Mouse (Mus musculus) stomach, postnatal 0 days (tissue): Measurements from ENCODE around the gene S100z. TPM values are rescaled to one million over a fixed set of nuclear protein-coding genes. Genes with fewer than 3 reads are reported as not detected.

ENCODE experiments used
- ATAC-seq: fragments of 200-750 bp; cut with Nextera tagmentation; 2 replicates; pipeline ENCODE4 v1.8.0; 2017; ENCODE audit not compliant: low FRiP score, low TSS enrichment
- DNase-seq: peaks from one replicate; pipeline ENCODE4 v3.0.0-alpha.2; 2016; ENCODE audit warnings: low spot score
- H3K27ac ChIP-seq: fragments of 300-500 bp; sonication (generic); replicated peaks from 2 replicates; pipeline ENCODE4 v1.5.1; 2014; ENCODE audit warnings: mild to moderate bottlenecking, control low read depth
- H3K27me3 ChIP-seq: fragments of 300-500 bp; sonication (generic); 2 replicates; pipeline ENCODE4 v1.6.1; 2014; ENCODE audit warnings: low read length; ENCODE audit not compliant: control insufficient read depth, insufficient read depth
- H3K36me3 ChIP-seq: fragments of 300-500 bp; sonication (generic); 2 replicates; pipeline ENCODE4 v1.6.1; 2014; ENCODE audit warnings: low read length, mixed read lengths; ENCODE audit not compliant: control insufficient read depth, insufficient read depth
- H3K4me1 ChIP-seq: fragments of 300-500 bp; sonication (generic); replicated peaks from 2 replicates; pipeline ENCODE4 v1.6.1; 2014; ENCODE audit warnings: antibody characterized with exemption; ENCODE audit not compliant: control insufficient read depth, insufficient read depth
- H3K4me2 ChIP-seq: fragments of 300-500 bp; sonication (generic); replicated peaks from 2 replicates; pipeline ENCODE4 v1.6.1; 2014; ENCODE audit warnings: low read depth, mild to moderate bottlenecking, control low read depth, moderate library complexity
- H3K4me3 ChIP-seq: fragments of 300-500 bp; sonication (generic); 2 replicates; pipeline ENCODE4 v1.5.1; 2014; ENCODE audit warnings: low read depth, low read length, control low read depth
- H3K9ac ChIP-seq: fragments of 300-500 bp; sonication (generic); 2 replicates; pipeline ENCODE4 v1.6.1; 2014; ENCODE audit warnings: mild to moderate bottlenecking, low read length, control low read depth, mixed read lengths
- H3K9me3 ChIP-seq: fragments of 300-500 bp; sonication (generic); 2 replicates; pipeline ENCODE4 v1.6.1; 2016; ENCODE audit warnings: low read length; ENCODE audit not compliant: control insufficient read depth
- CTCF ChIP-seq: IDR thresholded peaks from 2 replicates; pipeline ENCODE4 v1.5.1; 2016; ENCODE audit warnings: antibody characterized with exemption, low read depth, mild to moderate bottlenecking, moderate library complexity
- EP300 ChIP-seq: optimal IDR thresholded peaks from 2 replicates; pipeline ENCODE3; 2016; ENCODE audit warnings: antibody characterized with exemption
- WGBS: fragments of 180-500 bp; shearing (Covaris S2); extraction: QIAGEN DNeasy Blood & Tissue Kit; methylation state at CpG from one replicate; pipeline ENCODE4 v1.1.7; 2014; 5-methylcytosine and 5-hydroxymethylcytosine counted together
- polyA plus RNA-seq: library from polyadenylated mRNA; unstranded; fragments of >200 nt; fragmentation: Nextera tagmentation; extraction: Ambion mirVana; gene quantifications from 2 replicates; pipeline ENCODE4 v1.2.1, GENCODE M21; 2015

S100z gene
- 0.38 and 0.39 TPM in 2 replicates for polyA plus RNA-seq

- no peak for DNase-seq
- H3K4me3 ChIP-seq: no peak within 1 kb of the TSS
- WGBS: 89% methylated on average over 21 of the region's 21 CpGs
- H3K9ac ChIP-seq: no peak within 1 kb of the TSS
- no peak for TF ChIP-seq CTCF
- TF ChIP-seq EP300: no peak
- no peak for ATAC-seq
- H3K27ac ChIP-seq: no peak within 1 kb of the TSS
- no peak within 1 kb of the TSS for H3K4me2 ChIP-seq
- H3K4me1 ChIP-seq: no peaks in the 10 kb centered on the region
- H3K36me3 ChIP-seq: no peaks in the 10 kb centered on the region
- H3K9me3 ChIP-seq: no peaks in the 10 kb centered on the region
- no peaks in the 10 kb centered on the region for H3K27me3 ChIP-seq
Observed at GRCm38 (mm10) chr13:95478671-95479413, at the start of gene S100z. Gene S100z (minus strand): TSS chr13:95478721.

- DNase-seq (peak; percentile 96), ATAC-seq (peak; percentile 96)
- H3K4me3 ChIP-seq: peak within 1 kb of the TSS; percentile 58
- H3K36me3 ChIP-seq: no peaks in the 10 kb centered on the region
- peak within 1 kb of the TSS; percentile 76 for H3K9ac ChIP-seq
- peak within 1 kb of the TSS; percentile 92 for H3K4me2 ChIP-seq
- 1% methylated on average over 54 of the region's 54 CpGs for WGBS
- H3K4me1 ChIP-seq: no peaks in the 10 kb centered on the region
- TF ChIP-seq CTCF (no peak), EP300 (no peak)
- no peaks in the 10 kb centered on the region for H3K27me3 ChIP-seq
- H3K27ac ChIP-seq: peak within 1 kb of the TSS; percentile 94
- no peaks in the 10 kb centered on the region for H3K9me3 ChIP-seq
Observed at GRCm38 (mm10) chr13:95524674-95525491, 46.4 kb upstream of the S100z start, which contains the start of gene F2rl1. Gene F2rl1 (minus strand): TSS chr13:95525227.

- Histone ChIP-seq H3K27ac (peak overlapping the region; percentile 94), H3K9me3 (no peaks in the 10 kb centered on the region), H3K36me3 (no peaks in the 10 kb centered on the region), H3K4me3 (peak overlapping the region; percentile 58), H3K9ac (peak overlapping the region; percentile 76), H3K4me1 (no peaks in the 10 kb centered on the region), H3K4me2 (peak overlapping the region; percentile 92), H3K27me3 (no peaks in the 10 kb centered on the region)
- under 1% methylated on average over 13 of the region's 13 CpGs for WGBS
- TF ChIP-seq EP300 (no peak), CTCF (no peak)
- ATAC-seq: peak; percentile 34; the same call in 1 of the 2 replicates
- no peak for DNase-seq
Observed at GRCm38 (mm10) chr13:95524424-95524673, 45.8 kb upstream of the S100z start.

- peak; percentile 89 for DNase-seq
- peak overlapping the region; percentile 76 for H3K9ac ChIP-seq
- H3K36me3 ChIP-seq: no peaks in the 10 kb centered on the region
- WGBS: 10% methylated on average over 29 of the region's 29 CpGs
- TF ChIP-seq EP300 (no peak), CTCF (no peak)
- peak overlapping the region; percentile 92 for H3K4me2 ChIP-seq
- no peaks in the 10 kb centered on the region for H3K4me1 ChIP-seq
- peak overlapping the region; percentile 58 for H3K4me3 ChIP-seq
- no peaks in the 10 kb centered on the region for H3K27me3 ChIP-seq
- peak; percentile 66 for ATAC-seq
- H3K9me3 ChIP-seq: no peaks in the 10 kb centered on the region
- H3K27ac ChIP-seq: peak overlapping the region; percentile 94
Observed at GRCm38 (mm10) chr13:95523659-95524423, 45.3 kb upstream of the S100z start.

GRCm38 (mm10) chr13:95522176-95522575 lies 43.7 kb upstream of the S100z start:
- H3K9me3 ChIP-seq: no peaks in the 10 kb centered on the region
- no peak for ATAC-seq
- H3K9ac ChIP-seq: no peak overlapping the region
- H3K27ac ChIP-seq: no peak overlapping the region
- no peaks in the 10 kb centered on the region for H3K27me3 ChIP-seq
- no peak for DNase-seq
- TF ChIP-seq EP300 (no peak), CTCF (no peak)
- no peaks in the 10 kb centered on the region for H3K4me1 ChIP-seq
- H3K36me3 ChIP-seq: no peaks in the 10 kb centered on the region
- H3K4me2 ChIP-seq: no peak overlapping the region
- WGBS: 69% methylated on average over 10 of the region's 10 CpGs
- no peak overlapping the region for H3K4me3 ChIP-seq
